Mouse (Mus musculus) kidney, adult 9 months (tissue): ENCODE measurements around the gene Akna.

Source experiments
- DNase-seq: peaks from one replicate; pipeline ENCODE4 v3.0.0; 2022

Gene Akna

DNA sequence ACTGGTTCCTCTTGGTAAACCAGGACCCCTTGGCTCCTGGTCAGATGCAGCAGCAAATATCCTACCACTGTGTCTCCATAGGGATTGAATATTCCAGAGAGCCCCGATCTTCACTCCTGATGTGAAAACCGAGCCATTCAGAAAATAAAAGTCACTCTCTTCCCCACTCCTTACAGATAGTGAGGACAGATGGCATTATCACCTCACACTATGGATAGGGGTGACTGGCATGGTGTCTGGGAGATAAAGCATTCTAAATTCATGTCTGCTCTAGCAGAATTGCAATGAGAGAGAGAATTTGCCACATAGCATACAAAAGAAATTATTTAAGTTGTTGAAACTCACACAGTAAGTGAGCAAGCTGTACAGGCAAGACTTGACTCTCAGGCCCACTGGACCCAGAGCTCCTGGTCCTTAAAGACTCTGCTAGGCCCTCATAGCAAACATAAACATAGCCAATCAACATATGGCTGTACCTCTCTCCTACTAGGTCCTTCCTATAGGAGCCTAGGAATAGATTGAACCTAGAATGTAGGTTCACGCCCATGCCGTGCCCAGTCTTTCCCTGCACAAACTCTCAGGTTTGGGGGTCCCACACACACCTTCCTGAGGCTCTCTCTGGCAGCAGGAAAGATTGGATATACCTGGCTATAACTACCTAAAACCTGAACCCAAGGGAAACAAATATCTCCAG lies 20.3 kb downstream of the Akna start:
- no peak for DNase-seq

DNA sequence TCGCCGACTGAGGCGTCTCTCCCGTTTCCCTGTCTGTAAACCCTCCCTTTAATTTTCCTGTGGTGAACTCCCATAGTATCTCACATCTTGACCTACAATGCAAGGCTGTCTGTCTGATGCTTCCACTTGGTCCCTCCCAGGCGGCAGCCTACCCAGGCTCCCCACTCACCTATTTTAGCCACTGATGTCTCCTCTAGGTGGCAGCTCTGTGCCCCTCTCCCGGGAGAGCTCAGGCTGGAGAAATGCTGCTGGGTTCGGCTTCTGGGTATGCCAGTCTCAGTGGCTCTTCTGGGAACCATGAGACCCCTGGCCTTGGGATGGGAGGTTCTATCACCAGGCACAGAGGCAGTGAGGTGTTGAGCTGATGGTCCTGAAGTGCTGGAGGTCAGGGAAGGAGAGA lies 25.7 kb downstream of the Akna start:
- DNase-seq, result no peak

DNA sequence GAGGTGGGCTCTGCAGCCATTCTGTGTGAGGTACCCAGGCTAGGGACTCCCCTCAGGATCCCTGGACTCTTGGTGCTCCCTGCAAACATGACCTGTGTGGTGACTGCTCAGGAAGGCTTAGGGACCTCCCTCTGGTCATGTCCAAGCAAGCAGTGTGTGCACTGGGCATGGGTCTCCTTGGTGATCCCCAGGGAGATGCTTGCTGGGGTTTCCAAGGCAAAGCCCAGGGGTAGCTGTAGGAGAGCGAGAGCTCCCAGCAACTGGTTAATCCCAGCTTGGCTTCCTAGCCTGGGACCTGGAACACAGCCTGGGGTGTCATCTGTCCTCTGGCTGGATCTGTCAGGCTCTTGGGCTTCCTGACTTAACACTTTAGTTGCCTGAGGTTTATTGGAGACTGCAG lies 27.8 kb downstream of the Akna start:
- DNase-seq, result no peak

DNA sequence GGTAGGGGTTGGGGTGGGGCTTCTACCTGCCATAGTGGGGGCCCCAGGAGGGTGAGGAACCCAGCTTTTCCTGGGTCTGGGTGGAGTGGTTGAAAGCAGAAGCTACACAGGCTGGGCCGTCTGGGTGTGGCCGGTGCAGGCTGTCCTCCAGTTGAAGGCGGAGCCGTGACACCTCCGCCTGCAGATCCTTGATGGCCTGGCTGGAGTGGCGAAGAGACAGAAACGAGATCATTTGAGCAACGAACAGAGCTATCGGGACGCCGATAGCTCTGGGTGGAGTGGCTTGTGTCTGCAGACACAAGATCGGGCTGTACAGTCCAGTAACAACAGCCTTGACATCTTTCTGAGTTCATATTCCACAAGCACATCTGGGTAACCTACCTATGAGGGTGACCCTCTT lies 28.8 kb downstream of the Akna start:
- DNase-seq, result no peak

DNA sequence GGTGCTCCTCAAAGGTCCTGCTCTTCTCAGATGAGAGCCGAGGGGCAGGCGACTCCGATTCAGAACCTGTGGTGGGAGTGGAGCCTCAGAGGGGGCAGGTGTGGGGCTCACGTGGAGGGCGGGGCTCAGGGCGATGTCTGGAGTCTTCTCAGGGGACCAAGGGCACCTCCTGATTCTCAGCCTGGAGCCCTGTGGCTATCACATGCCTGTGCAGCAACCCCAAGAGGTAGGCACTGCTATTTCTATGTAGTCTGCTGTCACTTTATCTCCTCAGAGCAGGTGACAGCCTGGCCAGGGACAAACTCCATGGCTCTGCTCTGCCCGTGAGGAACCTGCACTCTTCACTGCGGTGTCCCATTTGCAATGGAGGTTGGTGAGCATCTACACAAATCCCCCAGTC lies 29.8 kb downstream of the Akna start:
- no peak for DNase-seq

DNA sequence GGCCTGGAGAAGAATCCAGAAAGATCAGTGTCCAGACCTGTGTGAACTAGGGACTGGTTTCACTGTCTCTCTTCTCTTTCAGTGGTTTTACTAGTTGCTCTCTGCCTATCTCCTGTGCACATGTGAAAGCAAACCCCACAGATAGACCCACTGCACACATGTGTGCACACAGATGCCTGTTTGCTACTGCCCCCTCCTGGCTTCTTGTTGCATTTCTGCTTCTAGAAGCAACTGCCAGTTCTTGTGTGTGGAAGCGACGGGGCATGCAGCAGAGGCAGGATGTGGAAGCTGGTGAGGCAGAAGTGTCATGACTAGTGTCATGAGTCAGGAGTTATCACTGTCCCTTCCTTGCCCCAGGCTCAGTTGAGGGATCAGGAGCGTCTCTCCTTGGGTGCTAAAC lies 31.3 kb downstream of the Akna start:
- peak; percentile 15 for DNase-seq

DNA sequence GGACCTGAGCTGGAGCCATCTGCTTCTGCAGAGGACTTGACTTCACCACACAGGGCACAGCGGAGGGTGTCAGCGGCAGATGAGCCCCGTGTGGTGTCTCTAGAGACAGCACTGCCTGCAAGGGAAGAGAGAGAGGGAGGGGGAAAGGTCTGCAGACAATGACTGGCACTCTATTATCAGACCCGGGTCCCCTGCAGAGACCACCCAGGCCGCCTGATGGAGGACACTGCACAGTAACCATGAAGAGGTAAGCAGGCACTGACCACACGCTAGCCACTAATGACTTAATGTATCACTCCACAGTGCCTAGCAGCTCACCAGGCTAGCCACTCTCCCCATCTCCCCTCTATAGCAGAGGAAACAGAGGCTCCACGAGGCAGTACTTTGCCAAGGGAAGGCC lies 32.3 kb downstream of the Akna start:
- DNase-seq, result no peak

DNA sequence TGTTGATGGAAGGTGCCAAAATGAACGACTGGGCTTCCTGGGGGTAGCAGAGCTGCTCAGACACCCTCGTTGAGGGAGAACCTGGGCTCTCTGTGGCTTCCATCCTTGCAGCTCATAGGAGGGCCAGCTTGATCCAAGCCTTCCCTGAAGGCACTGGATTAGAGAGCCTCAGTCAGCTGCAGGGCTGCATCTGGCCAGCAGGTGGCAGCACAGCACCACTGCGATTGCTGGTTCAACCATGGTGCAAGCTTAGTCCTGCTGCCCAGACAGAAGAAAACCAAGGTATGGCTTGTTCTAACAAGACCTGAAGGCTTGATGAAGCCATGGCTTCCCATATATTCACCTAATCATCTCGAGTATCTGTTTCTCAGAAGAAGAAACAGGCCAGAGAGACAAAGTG lies 34.6 kb downstream of the Akna start:
- DNase-seq, result peak; percentile 88

DNA sequence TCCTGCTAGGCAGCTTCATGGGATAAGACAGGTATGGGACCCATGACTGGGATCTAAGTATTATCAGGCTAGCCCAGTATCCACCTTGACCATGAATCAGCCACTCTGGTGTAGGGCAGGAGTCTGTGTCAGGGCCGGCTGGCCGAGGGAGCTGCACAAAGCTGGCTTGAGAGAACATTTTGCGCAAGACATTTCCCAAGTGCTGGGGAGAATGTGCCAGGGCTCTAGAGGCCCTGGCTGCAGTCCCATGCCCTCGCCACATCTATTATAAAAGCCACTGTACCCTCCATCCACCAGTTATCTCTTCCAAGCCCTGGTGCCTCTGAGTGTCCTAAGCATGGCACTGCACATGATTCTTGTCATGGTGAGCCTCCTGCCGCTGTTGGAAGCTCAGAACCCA lies 41.0 kb downstream of the Akna start, which contains the start of gene Orm2:
Orm2 (plus strand) TSS at position 300 of the 400 bp plus-strand sequence.
- DNase-seq, result no peak

DNA sequence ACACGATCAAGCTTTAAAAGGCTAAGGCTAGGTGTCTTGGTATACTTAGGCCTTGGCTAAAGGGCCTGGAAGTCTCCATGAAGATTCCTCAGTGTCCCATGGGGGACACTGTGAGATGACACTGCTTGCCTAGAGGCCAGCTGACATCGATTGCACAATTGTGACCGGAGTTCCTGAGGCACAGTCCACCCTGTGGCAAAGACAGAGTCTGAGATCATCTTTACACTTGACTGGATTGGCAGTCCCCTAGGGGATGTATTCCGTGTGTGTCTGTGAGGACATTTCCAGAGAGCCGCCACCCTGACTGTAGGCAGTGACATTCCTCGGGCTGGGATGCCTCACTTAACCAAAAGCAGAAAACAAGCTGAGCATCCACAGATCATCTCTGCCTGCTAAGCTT lies 43.3 kb downstream of the Akna start:
- no peak for DNase-seq

DNA sequence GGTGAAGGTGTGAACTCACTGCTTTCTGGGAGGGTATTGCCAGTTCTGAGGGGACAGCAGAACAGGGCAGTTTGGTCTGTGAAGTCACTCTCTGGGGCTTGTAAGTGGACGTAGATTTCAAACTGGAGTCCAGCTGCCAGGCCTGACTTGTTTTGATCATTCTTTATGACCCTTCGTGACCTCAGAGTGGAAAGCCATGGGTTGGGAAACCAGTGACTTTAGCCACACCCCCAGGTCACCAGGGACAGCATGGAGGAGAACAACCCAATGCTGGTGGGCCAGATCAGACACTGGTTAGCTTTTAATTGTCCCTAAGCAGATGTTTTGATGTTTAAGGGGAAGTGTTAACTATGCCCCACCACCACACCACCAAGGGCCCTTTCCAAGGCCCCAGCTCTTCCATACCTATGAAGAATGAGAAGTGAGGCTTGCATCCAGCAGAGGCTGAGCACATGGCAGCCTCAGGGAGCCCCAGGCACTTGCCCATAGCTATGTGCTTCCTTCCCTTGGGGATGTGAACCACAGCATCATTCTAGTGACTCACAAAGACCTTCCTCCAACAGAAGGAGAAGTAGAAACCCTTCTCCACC lies 46.1 kb downstream of the Akna start:
- no peak for DNase-seq

DNA sequence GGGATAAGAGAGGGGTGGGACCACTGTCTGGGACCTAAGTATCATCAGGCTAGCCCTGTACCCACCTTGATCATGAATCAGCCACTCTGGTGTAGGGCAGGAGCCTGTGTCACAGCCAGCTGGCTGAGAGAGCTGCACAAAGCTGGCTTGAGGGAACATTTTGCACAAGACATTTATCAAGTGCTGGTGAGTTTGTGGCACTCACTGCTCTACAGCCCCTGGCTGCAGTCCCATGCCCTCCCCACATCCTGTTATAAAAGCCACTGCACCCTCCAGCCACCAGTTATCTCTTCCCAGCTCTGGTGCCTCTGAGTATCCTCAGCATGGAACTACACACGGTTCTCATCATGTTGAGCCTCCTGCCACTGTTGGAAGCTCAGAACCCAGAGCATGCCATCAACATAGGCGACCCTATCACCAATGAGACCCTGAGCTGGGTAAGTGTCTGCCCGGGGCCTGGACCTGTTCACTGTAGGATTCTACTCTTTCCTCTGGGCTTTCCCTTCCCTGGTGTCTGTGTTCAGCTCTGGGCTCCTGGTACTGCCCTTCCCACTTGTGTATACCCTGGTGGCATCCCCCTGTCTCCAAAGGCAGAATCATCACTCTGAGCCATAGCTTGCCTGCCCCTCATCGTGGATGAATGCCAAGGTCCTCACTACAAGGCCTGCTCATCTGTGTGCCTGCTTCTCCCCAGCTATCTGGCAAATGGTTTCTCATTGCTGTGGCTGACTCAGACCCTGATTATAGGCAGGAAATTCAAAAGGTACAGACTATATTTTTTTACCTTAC lies 47.1 kb downstream of the Akna start, which contains the start of gene Orm3:
Orm3 (plus strand) TSS at position 286 of the 789 bp plus-strand sequence.
- DNase-seq, result no peak

DNA sequence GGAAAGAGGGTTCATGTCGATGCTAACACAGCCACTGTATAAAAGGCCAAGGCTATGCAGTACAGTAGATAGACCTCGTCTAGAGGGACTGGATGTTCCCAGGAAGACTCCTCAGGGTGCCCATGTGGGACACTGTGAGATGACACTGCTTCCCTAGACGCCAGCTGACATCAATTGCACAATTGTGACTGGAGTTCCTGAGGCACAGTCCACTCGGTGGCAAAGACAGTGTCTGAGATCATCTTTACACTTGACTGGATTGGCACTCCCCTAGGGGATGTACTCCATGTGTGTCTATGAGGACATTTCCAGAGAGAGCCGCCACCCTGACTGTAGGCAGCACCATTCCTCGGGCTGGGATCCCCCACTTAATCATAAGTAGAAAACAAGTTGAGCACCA lies 54.6 kb downstream of the Akna start:
- DNase-seq, result no peak

DNA sequence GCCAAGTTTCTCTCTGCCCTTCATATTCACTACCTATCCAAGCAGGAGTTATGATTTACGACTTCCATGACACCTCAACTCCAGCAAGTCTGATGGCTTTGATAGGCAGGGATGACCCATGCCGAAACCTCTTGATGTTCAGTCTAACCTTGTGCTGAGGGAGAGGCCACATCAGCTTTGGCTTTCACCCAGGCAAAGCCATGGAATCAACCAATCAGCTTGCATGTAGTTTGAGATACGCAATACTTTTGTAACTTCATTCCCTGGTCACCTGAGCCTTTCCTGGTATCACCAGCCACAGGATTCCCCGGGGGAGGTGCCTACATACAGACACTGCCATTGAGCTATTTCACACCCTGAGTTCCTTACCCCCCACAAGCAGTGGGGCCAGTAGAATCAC lies 56.5 kb downstream of the Akna start:
- DNase-seq, result no peak

DNA sequence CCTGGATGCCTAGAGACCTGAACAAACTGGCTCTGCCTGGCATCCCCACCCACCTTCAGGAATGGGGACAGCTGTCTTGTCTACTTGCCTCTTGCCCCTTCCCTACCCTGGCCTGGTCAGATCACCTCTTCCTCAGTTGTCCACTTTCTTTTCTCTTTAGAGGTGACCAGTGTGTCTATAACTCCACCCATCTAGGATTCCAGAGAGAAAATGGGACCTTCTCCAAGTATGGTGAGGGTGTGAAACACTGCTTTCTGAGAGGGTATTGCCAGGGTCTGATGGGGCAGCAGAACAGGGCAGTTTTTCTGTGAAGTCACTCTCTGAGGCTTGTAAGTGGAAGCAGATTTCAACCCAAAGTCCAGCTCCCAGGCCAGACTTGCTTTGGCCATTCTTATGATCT lies 57.9 kb downstream of the Akna start:
- DNase-seq, result no peak

DNA sequence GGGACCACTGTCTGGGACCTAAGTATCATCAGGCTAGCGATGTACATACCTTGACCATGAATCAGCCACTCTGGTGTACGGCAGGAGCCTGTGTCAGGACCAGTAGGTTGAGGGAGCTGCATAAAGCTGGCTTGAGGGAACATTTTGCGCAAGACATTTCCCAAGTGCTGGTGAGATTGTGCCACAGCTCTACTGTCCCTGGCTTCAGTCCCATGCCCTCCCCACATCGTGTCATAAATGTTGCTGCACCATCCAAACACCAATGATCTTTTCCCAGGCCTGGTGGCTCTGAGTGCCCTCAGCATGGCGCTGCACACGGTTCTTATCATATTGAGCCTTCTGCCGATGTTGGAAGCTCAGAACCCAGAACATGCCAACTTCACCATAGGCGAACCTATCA lies 58.9 kb downstream of the Akna start, which contains the start of gene Orm1:
Orm1 (plus strand) TSS at position 266 of the 400 bp plus-strand sequence.
- no peak for DNase-seq

DNA sequence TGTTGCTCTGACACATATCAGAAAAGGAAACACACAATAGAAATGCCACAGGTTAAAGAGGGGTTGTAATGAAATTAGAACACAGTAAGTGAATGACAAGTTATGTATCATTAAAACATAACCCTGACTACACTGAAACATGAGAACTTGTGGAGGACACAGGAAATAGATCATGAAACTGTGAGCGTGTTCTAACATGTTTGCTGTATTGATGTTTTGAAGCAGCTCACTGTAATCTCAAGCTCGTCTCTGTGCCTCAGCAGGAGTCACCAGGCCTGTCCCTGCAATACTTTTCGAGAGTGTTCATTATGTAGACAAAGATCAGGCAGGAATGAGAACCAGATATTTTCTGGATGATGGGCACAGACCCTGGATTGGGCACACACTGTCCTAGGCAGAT lies 59.5 kb downstream of the Akna start:
- DNase-seq, result no peak

DNA sequence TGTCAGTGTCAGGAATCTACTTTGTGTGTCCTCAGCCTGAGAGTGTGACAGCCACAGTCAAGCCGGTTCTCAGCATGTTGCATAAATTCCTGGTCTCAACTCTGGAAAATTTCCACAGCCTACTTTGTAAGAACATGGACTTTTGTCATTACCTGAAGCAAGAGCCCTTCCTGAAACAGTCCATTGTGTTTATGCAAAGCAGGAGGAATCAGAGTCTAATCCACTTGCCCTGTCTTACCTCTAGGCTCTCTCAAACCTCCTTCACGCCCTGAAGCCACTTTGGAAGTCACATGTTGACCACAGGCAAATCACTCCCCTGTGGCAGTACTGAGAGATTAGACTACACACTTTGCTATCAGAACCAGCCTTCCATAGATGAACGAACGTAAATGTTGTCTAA lies 60.7 kb downstream of the Akna start:
- DNase-seq, result no peak

DNA sequence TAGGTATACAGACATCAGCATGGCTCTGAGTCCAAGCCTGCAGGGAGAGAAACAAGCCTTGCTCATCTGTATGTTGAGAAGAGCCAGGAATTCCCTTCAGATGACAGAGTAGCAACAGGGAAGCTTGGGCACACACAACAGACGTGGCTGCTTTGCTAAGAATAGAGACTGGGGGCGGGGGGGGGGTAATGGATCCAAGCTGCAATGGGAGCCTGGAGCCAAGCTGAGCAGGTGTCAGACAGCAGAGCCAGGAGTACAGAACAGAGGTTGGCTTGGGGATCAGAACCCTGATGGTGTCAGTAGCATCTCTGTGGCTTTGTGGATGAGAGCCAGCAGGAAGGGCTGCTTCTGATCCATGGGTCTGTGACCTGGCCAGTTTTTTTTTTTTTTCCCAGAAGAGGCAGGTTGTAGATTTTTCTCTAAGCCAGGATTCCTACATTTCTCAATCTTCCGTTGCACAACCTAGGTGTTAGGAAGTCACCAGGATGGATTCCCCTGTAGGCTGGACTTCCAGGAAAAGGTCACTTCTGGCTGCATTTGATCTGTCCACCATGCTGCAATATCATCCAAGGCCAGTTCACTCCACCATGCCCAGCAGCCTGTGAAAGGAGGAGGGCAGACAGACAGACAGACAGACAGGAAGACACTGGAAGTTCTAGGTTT lies 64.6 kb downstream of the Akna start:
- no peak for DNase-seq

DNA sequence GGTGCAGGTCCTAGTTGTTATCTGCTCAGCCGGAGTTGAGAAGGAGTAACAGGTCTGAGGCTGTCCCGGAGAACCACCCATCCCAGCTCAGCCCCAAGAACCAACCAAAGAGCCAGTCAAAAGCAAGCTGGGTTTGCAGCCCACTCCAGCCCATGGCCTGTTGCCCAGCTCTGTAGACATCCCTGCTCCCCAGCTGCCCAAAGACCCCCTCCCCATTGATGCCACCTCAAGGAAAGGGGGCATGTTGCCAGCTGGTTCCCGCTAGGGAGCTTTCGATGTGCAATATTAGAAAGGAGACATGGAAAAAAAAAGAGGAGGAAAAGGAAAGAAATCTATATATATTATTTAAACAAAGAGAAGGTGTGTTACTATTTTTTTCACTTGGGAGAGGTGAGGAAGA lies 69.8 kb downstream of the Akna start:
- DNase-seq, result no peak

DNA sequence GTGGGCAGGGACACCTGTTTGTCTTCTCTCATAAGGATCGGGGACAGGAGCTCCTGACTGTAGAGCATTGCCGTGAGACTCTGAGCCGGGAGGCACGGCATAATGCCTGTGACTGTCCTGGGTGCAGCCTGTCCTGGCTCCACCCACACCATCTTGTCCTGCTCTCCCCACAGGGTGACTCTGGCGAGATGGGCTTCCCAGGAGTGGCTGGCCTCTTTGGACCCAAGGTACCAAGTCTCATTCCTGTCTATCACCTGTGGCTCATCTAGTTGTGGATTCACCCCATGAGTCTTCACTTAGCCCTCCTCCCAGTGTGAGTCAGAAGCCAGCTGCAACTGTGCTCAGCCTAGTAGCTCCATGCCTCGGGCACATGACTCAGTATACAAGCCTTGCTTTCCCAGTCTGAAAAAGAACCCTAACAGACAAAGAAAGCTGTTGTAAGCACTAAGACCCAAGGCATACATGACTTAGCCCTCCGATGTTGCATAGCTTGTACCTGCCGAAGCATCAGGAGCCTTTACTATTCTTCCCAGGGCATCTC lies 79.8 kb downstream of the Akna start:
- DNase-seq, result no peak

DNA sequence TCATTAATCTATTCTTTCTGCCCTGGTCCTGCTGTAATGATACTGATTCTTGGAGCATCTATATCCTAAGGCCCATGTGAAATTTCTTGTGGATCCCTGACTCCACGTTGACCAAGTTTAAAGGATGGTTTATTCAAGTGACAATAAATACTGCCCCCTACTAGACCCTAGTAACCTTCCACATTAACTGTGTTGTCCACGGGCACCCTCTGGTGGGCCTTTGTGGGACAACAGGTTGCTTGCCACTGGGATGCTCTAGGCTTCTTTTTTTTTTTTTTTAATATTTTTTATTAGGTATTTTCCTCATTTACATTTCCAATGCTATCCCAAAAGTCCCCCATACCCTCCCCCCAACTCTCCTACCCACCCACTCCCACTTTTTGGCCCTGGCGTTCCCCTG lies 83.6 kb downstream of the Akna start:
- peak; percentile 65 for DNase-seq
